ENCODE assay signal across 10 mouse cellular contexts in the genomic region with DNA sequence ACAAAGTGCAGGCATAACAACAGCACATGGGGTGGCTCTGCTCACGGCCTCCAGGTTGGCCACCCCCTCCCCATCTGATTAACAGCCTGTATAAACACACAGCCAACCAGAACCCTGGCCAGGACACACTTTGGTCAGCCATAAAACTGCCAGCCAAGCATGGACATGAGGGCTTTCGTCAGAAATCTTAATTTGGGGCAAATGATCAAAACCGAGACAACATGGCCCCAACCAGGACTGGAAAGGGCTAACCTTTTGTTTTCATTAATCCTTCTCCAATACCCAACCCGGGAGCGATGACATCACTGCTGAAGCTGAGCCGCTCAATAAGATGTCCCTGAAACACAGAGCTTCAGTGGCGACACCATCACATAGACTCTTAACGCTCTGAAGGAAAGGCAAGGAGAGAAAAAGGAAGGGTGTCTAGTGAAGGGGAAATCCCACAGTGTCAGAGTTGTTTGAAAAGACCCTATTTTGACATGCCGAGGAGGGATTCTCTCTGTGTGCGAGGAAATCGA.
DNase-seq lines count a peak whose midpoint lies in the region; ATAC-seq and TF ChIP-seq lines count a peak whose summit lies in the region.
"Had no signal": no experiment of that assay in that cellular context is flagged by ENCODE, and none has a peak within 500 bp of the region (broad histone marks: within the 10 kb centered on the region; RNA-seq: fewer than 3 reads in every experiment).

No protein-coding gene starts in this region.

- H3K4me1 ChIP-seq in forebrain, embryonic 11.5 days (replicated peaks; ENCODE audit: control insufficient read depth, insufficient read depth, low read length) = peaks cover 6% of the 10 kb centered on the region
- peaks cover 59% of the 10 kb centered on the region for H3K4me1 ChIP-seq in limb, embryonic 13.5 days
- peaks cover 3% of the 10 kb centered on the region; the same call in 1 of the 2 replicates for H3K4me1 ChIP-seq in stomach, postnatal 0 days (replicated peaks; ENCODE audit: control insufficient read depth, insufficient read depth)

- no peak overlapping the region for H3K4me3 ChIP-seq in forebrain, embryonic 11.5 days (ENCODE audit: low read depth, low read length)
- H3K4me3 ChIP-seq in limb, embryonic 13.5 days = no peak overlapping the region
- H3K4me3 ChIP-seq in stomach, postnatal 0 days (ENCODE audit: low read depth, low read length) = no peak overlapping the region

- no peak for TF ChIP-seq CTCF in stomach, postnatal 0 days (IDR thresholded peaks at IDR 0.05; ENCODE audit: low read depth)

- peak overlapping the region; percentile 58 for H3K27ac ChIP-seq in forebrain, embryonic 11.5 days (ENCODE audit: low read depth, low read length)
- H3K27ac ChIP-seq in limb, embryonic 13.5 days = peak overlapping the region; percentile 67; the same call in 1 of the 2 replicates
- 0 out of 2 replicates have a peak overlapping the region, but pooled peaks have one; percentile 13 for H3K27ac ChIP-seq in stomach, postnatal 0 days (replicated peaks)

- peak overlapping the region; percentile 36 for H3K9ac ChIP-seq in forebrain, embryonic 11.5 days (ENCODE audit: low read length)
- H3K9ac ChIP-seq in limb, embryonic 13.5 days = no peak overlapping the region
- H3K9ac ChIP-seq in stomach, postnatal 0 days (ENCODE audit: low read length) = no peak overlapping the region

- H3K36me3 ChIP-seq in forebrain, embryonic 11.5 days (ENCODE audit: control insufficient read depth, insufficient read depth, low read length) = no peaks in the 10 kb centered on the region
- no peaks in the 10 kb centered on the region for H3K36me3 ChIP-seq in limb, embryonic 13.5 days
- H3K36me3 ChIP-seq in stomach, postnatal 0 days (ENCODE audit: control insufficient read depth, insufficient read depth, low read length) = no peaks in the 10 kb centered on the region
- H3K36me3 ChIP-seq: G1E had no signal

- H3K27me3 ChIP-seq in forebrain, embryonic 11.5 days (ENCODE audit: control insufficient read depth, insufficient read depth, low read length) = no peaks in the 10 kb centered on the region; the same call in 1 of the 2 replicates
- peaks cover 16% of the 10 kb centered on the region for H3K27me3 ChIP-seq in limb, embryonic 13.5 days
- H3K27me3 ChIP-seq in stomach, postnatal 0 days (ENCODE audit: control insufficient read depth, insufficient read depth, low read length) = no peaks in the 10 kb centered on the region

- H3K9me3 ChIP-seq in forebrain, embryonic 11.5 days (ENCODE audit: control insufficient read depth, low read length) = no peaks in the 10 kb centered on the region
- H3K9me3 ChIP-seq in limb, embryonic 13.5 days = no peaks in the 10 kb centered on the region
- no peaks in the 10 kb centered on the region for H3K9me3 ChIP-seq in stomach, postnatal 0 days (ENCODE audit: control insufficient read depth, low read length)
- H3K9me3 ChIP-seq: G1E had no signal

- 12% methylated on average over 11 of the region's 11 CpGs for WGBS in forebrain, embryonic 11.5 days
- 22% methylated on average over 11 of the region's 11 CpGs for WGBS in limb, embryonic 13.5 days
- 63% methylated on average over 11 of the region's 11 CpGs for WGBS in stomach, postnatal 0 days

- peak; percentile 70 for DNase-seq in retina, postnatal 1 day
- DNase-seq in retina, embryonic 14.5 days (ENCODE audit: low spot score) = no peak
- peak; percentile 71 for DNase-seq in forebrain, embryonic 11.5 days (ENCODE audit: low spot score)
- no peak for DNase-seq in stomach, postnatal 0 days (ENCODE audit: low spot score)
- DNase-seq in testis, postnatal 14 days (ENCODE audit: low spot score) = no peak
- no peak for DNase-seq in right cerebral cortex, postnatal 25 days
- DNase-seq: cerebellum, postnatal 25 days had no signal

- peak overlapping the region; percentile 39; the same call in 1 of the 2 replicates for H3K4me2 ChIP-seq in forebrain, embryonic 11.5 days (ENCODE audit: low read depth, low read length, severe bottlenecking)
- H3K4me2 ChIP-seq in limb, embryonic 13.5 days (replicated peaks) = peak overlapping the region; percentile 34
- H3K4me2 ChIP-seq in stomach, postnatal 0 days (replicated peaks; ENCODE audit: low read depth) = no peak overlapping the region

- no peak for TF ChIP-seq EP300 in stomach, postnatal 0 days (optimal IDR thresholded peaks at IDR 0.05)

- ATAC-seq in forebrain, embryonic 11.5 days (replicated peaks; ENCODE audit: low FRiP score) = peak; percentile 79
- no peak for ATAC-seq in limb, embryonic 13.5 days (ENCODE audit: low FRiP score, low read depth)
- ATAC-seq in stomach, postnatal 0 days (ENCODE audit: low FRiP score, low TSS enrichment) = no peak
- no peak for ATAC-seq in activated CD4-positive, CD25-positive, alpha-beta regulatory T cell, adult 4 months

Comparison
In these comparisons a context has a peak if more than half of its experiments do, and no peak if none do; other contexts are left out.
1. DNase-seq: peak in retina, postnatal 1 day (single experiment) and forebrain, embryonic 11.5 days (single experiment); none in retina, embryonic 14.5 days (single experiment), stomach, postnatal 0 days (single experiment), testis, postnatal 14 days (single experiment) and right cerebral cortex, postnatal 25 days (single experiment).
2. H3K27ac ChIP-seq: peak in every context shown above with its lines; median percentile 67 in limb, embryonic 13.5 days; 58 in forebrain, embryonic 11.5 days; 13 in stomach, postnatal 0 days.